Mouse (Mus musculus) liver, postnatal 0 days (tissue): Measurements from ENCODE around the gene Sptlc2.

Experiments used
- CTCF ChIP-seq: sonication (generic); IDR thresholded peaks from 2 replicates; pipeline ENCODE4 v1.5.1; 2016; ENCODE audit warnings: antibody characterized with exemption, low read depth
- EP300 ChIP-seq: IDR thresholded peaks from 2 replicates; pipeline ENCODE4 v1.6.1; 2016; ENCODE audit warnings: antibody characterized with exemption, low read depth, mild to moderate bottlenecking

DNA sequence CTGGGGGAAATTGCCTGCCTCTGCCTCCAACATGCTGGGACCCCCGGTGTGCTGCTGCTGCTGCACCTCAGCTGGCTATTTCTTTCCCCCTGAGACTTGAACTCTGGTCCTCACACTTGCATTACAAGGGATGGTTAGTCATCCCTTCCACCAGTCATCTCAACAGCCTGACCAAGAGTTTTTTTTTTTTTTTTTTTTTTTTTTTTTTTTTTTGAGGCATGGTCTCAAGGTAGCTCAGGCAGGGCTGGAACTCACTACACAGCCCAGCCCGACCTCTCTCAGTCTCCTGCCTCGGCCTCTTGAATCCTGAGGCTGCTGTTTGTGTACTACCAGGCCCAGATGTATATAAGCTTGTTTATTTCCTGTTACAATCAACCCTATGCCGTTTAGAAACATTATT is 103.9 kb downstream of the Sptlc2 start:
- TF ChIP-seq CTCF (no peak), EP300 (no peak)
